Mouse (Mus musculus) C2C12 (cell line): Measurements from ENCODE around the gene Hectd4. TPM values are rescaled to one million over a fixed set of nuclear protein-coding genes. Genes with fewer than 3 reads are reported as not detected.
A peak's percentile ranks its signal among the peaks of the same experiment; 100 is the strongest.
"Not testable (repeated sequence)": the region's sequence is repeated elsewhere in the genome, so short reads cannot be mapped to it uniquely, and the experiment has no call there.

Experiments used
- H3K27me3 ChIP-seq: one replicate; pipeline ENCODE4 v1.6.1; 2011; ENCODE audit not compliant: control insufficient read depth, insufficient read depth, insufficient read length
- H3K36me3 ChIP-seq: one replicate; pipeline ENCODE4 v1.6.1; 2011; ENCODE audit not compliant: control insufficient read depth, insufficient read depth
- H3K4me3 ChIP-seq: one replicate; pipeline ENCODE4 v1.5.1; 2011; ENCODE audit warnings: mild to moderate bottlenecking, control low read depth; ENCODE audit not compliant: poor library complexity, insufficient read depth, severe bottlenecking
- H3K79me2 ChIP-seq: one replicate; pipeline ENCODE4 v1.6.1; 2011; ENCODE audit not compliant: control insufficient read depth, insufficient read depth
- H3K79me3 ChIP-seq: one replicate; pipeline ENCODE4 v1.6.1; 2011; ENCODE audit warnings: low read depth, control low read depth
- H3ac ChIP-seq: one replicate; pipeline ENCODE3; 2011; ENCODE audit warnings: low read depth; ENCODE audit not compliant: control insufficient read depth, insufficient read length
- CEBPB ChIP-seq: IDR thresholded peaks from one replicate; pipeline ENCODE4 v1.6.1; 2011; ENCODE audit warnings: low read depth, mild to moderate bottlenecking, control low read depth, moderate library complexity
- CTCF ChIP-seq: IDR thresholded peaks from one replicate; pipeline ENCODE4 v1.5.1; 2011; ENCODE audit not compliant: control insufficient read depth, insufficient read depth, insufficient read length
- FOSL1 ChIP-seq: IDR thresholded peaks from one replicate; pipeline ENCODE4 v1.8.0; 2011; ENCODE audit warnings: mild to moderate bottlenecking, low read length; ENCODE audit not compliant: poor library complexity, insufficient read depth, severe bottlenecking
- MAX ChIP-seq: IDR thresholded peaks from one replicate; pipeline ENCODE4 v1.6.1; 2011; ENCODE audit warnings: mild to moderate bottlenecking, control low read depth
- MYOD1 ChIP-seq: IDR thresholded peaks from one replicate; pipeline ENCODE4 v1.6.1; 2011; ENCODE audit warnings: low read depth; ENCODE audit not compliant: control insufficient read depth, insufficient read length
- MYOG ChIP-seq: IDR thresholded peaks from one replicate; pipeline ENCODE4 v1.6.1; 2011; ENCODE audit not compliant: control insufficient read depth, insufficient read length; ENCODE audit errors: extremely low read depth
- USF1 ChIP-seq: IDR thresholded peaks from one replicate; pipeline ENCODE4 v1.6.1; 2011; ENCODE audit warnings: low read depth, mild to moderate bottlenecking, control low read depth, moderate library complexity
- polyA plus RNA-seq: library from polyadenylated mRNA; unstranded; fragments of >200 nt; fragmentation: generic; extraction: Trizol; gene quantifications from one replicate; pipeline ENCODE4 v1.2.1, GENCODE M21; 2012; ENCODE audit warnings: missing spikeins

Hectd4 gene
- polyA plus RNA-seq, 1 experiment = 5.4 TPM

DNA sequence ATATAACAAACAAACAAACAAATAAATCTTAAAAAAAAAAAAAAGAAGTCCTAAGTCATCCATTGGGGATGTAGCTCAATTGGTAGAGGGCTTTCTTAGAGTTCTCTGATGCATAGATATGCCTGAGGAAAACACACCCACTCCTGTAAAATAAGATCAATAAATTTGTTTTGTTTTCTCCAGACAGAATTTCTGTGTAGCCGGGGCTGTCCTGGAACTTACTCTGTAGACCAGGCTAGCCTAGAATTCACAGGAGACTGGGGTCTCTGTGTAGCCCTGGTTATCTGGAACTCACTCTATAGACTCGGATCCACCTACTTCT, 2.7 kb upstream of the Hectd4 start:
- Histone ChIP-seq H3K4me3 (no peak overlapping the region), H3K27me3 (no peaks in the 10 kb centered on the region), H3ac (no peak overlapping the region), H3K36me3 (peaks cover 11% of the 10 kb centered on the region), H3K79me3 (peaks cover 3% of the 10 kb centered on the region), H3K79me2 (peaks cover 19% of the 10 kb centered on the region)
- TF ChIP-seq CEBPB (no peak), MYOG (no peak), USF1 (no peak), CTCF (no peak), MYOD1 (no peak), FOSL1 (no peak), MAX (no peak)

DNA sequence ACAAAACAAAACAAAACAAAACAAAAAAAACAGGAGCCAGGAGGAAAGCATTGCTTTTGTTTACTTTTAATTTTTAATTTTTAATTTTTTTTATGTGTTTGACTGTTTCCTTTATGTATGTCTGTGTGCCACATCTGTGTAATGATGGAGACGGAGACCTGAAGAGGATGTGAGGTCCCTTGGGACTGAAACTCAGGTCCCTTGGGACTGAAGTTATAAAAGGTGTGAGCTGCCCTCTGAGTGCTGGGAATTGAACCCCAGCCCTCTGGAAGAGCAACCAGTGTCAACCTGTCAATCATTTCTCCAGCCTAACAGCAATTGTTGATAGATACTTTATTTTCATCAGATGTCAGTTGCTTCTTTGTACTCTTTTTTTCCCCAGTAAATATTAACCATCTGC, 829 bp upstream of the Hectd4 start:
- no peak overlapping the region for H3ac ChIP-seq
- TF ChIP-seq FOSL1 (no peak), CTCF (no peak), USF1 (no peak), MYOD1 (no peak)
- peaks cover 32% of the 10 kb centered on the region for H3K79me2 ChIP-seq
- H3K27me3 ChIP-seq = no peaks in the 10 kb centered on the region
- no peak overlapping the region for H3K4me3 ChIP-seq
- H3K79me3 ChIP-seq = peaks cover 8% of the 10 kb centered on the region
- no peaks in the 10 kb centered on the region for H3K36me3 ChIP-seq

- no peaks in the 10 kb centered on the region for H3K27me3 ChIP-seq
- peak overlapping the region; percentile 67 for H3ac ChIP-seq
- H3K79me3 ChIP-seq = peaks cover 8% of the 10 kb centered on the region
- peak overlapping the region; percentile 68 for H3K4me3 ChIP-seq
- no peaks in the 10 kb centered on the region for H3K36me3 ChIP-seq
- TF ChIP-seq CEBPB (no peak), CTCF (no peak), MYOG (no peak), FOSL1 (no peak), USF1 (no peak), MAX (no peak), MYOD1 (no peak)
- peaks cover 46% of the 10 kb centered on the region for H3K79me2 ChIP-seq
Measured at GRCm38 (mm10) chr5:121220732-121221301, 798 bp downstream of the Hectd4 start.

- Histone ChIP-seq H3K36me3 (no peaks in the 10 kb centered on the region), H3K79me3 (peaks cover 8% of the 10 kb centered on the region), H3K27me3 (no peaks in the 10 kb centered on the region), H3K4me3 (peak overlapping the region; percentile 68), H3ac (peak overlapping the region; percentile 32), H3K79me2 (peaks cover 51% of the 10 kb centered on the region)
- no peak for TF ChIP-seq CTCF
- no peak for TF ChIP-seq CEBPB
- TF ChIP-seq MYOG = no peak
- TF ChIP-seq USF1 = no peak
- TF ChIP-seq FOSL1 = no peak
- no peak for TF ChIP-seq MAX
- TF ChIP-seq MYOD1 = no peak
Measured at GRCm38 (mm10) chr5:121221328-121221850, 1.4 kb downstream of the Hectd4 start.

GRCm38 (mm10) chr5:121224020-121224419, 4.0 kb downstream of the Hectd4 start:
- H3K27me3 ChIP-seq, H3K36me3 ChIP-seq, H3K4me3 ChIP-seq, H3ac ChIP-seq: not testable (repeated sequence)
- Histone ChIP-seq H3K79me2 (peaks cover 75% of the 10 kb centered on the region), H3K79me3 (peaks cover 13% of the 10 kb centered on the region)

GRCm38 (mm10) chr5:121224856-121225255, 4.8 kb downstream of the Hectd4 start:
- H3K27me3 ChIP-seq = no peaks in the 10 kb centered on the region
- H3ac ChIP-seq = no peak overlapping the region
- H3K4me3 ChIP-seq = no peak overlapping the region
- H3K79me2 ChIP-seq = peaks cover 79% of the 10 kb centered on the region
- TF ChIP-seq CTCF (no peak), MAX (no peak), CEBPB (no peak), MYOD1 (no peak), USF1 (no peak), FOSL1 (no peak), MYOG (no peak)
- H3K36me3 ChIP-seq = no peaks in the 10 kb centered on the region
- peaks cover 14% of the 10 kb centered on the region for H3K79me3 ChIP-seq
